ENCODE assay signal across 8 mouse cellular contexts in genomic region chrX:162158142-162158541, GRCm38 (mm10). TPM values are rescaled to one million over a fixed set of nuclear protein-coding genes. Genes with fewer than 3 reads are reported as not detected.
DNase-seq lines count a peak whose midpoint lies in the region; ATAC-seq and TF ChIP-seq lines count a peak whose summit lies in the region.

No protein-coding gene starts in this region.

- H3K36me3 ChIP-seq in hindbrain, embryonic 10.5 days: no peaks in the 10 kb centered on the region
- H3K36me3 ChIP-seq in limb, embryonic 12.5 days: no peaks in the 10 kb centered on the region

- 55% methylated on average over 5 of the region's 5 CpGs for WGBS in hindbrain, embryonic 10.5 days
- 43% methylated on average over 5 of the region's 5 CpGs for WGBS in limb, embryonic 12.5 days

- peaks cover 20% of the 10 kb centered on the region for H3K4me1 ChIP-seq in hindbrain, embryonic 10.5 days (replicated peaks)
- peaks cover 13% of the 10 kb centered on the region; the same call in 1 of the 2 replicates for H3K4me1 ChIP-seq in limb, embryonic 12.5 days (replicated peaks)

- TF ChIP-seq CTCF in brain, embryonic 14.5 days (IDR thresholded peaks at IDR 0.05; ENCODE audit: borderline replicate concordance, extremely low read depth, insufficient read depth, insufficient read length): no peak

- peak overlapping the region; percentile 87; the same call in 1 of the 2 replicates for H3K27ac ChIP-seq in hindbrain, embryonic 10.5 days
- H3K27ac ChIP-seq in limb, embryonic 12.5 days: no peak overlapping the region

- TF ChIP-seq POLR2A in brain, embryonic 14.5 days (IDR thresholded peaks at IDR 0.05; ENCODE audit: borderline replicate concordance, extremely low read depth, insufficient read depth, insufficient read length, poor library complexity, severe bottlenecking): no peak

- no peaks in the 10 kb centered on the region for H3K9me3 ChIP-seq in hindbrain, embryonic 10.5 days
- no peaks in the 10 kb centered on the region for H3K9me3 ChIP-seq in limb, embryonic 12.5 days

- DNase-seq in cerebellum, adult 18-20 months: peak; percentile 4 to 7
- no peak for DNase-seq in cerebellum, postnatal 4 days (ENCODE audit: low spot score in 2 of 2)
- peak; percentile 43 for DNase-seq in brain, embryonic 14.5 days (ENCODE audit: low read depth)
- peak; percentile 3 for DNase-seq in hindbrain, embryonic 10.5 days (ENCODE audit: low spot score)
- no peak for DNase-seq in layer of hippocampus, adult 9-11 months
- no peak for DNase-seq in layer of hippocampus, postnatal 14 days (ENCODE audit: low spot score in 2 of 2)
- DNase-seq in layer of hippocampus, adult 11-12 months (ENCODE audit: low spot score): no peak

- no peak for ATAC-seq in limb, embryonic 12.5 days (ENCODE audit: insufficient number of reproducible peaks, insufficient read depth, low FRiP score, low TSS enrichment, low read depth)

- peak overlapping the region; percentile 69 for H3K4me2 ChIP-seq in limb, embryonic 12.5 days

- peaks cover 87% of the 10 kb centered on the region for H3K27me3 ChIP-seq in hindbrain, embryonic 10.5 days (ENCODE audit: insufficient read depth, poor library complexity, severe bottlenecking)
- peaks cover 65% of the 10 kb centered on the region for H3K27me3 ChIP-seq in limb, embryonic 12.5 days

- H3K9ac ChIP-seq in limb, embryonic 12.5 days (replicated peaks): peak overlapping the region; percentile 71

- H3K4me3 ChIP-seq in hindbrain, embryonic 10.5 days: peak overlapping the region; percentile 66
- H3K4me3 ChIP-seq in limb, embryonic 12.5 days (replicated peaks): peak overlapping the region; percentile 57

RNA-seq across cellular contexts. Expression of gene Nhs, which starts 1.4 kb away (rescaled TPM):
- 2.6 and 5.3 TPM in 2 replicates for polyA plus RNA-seq in brain, embryonic 14.5 days (2012; rRNA removed)
- 2.2 and 2.3 TPM in 2 replicates for polyA plus RNA-seq in hindbrain, embryonic 10.5 days (2016; fragmentation: Nextera tagmentation; extraction: Ambion mirVana)
- 2.6 and 2.7 TPM in 2 replicates for polyA plus RNA-seq in limb, embryonic 12.5 days (2016; fragmentation: Nextera tagmentation; extraction: Ambion mirVana)
- total RNA-seq in layer of hippocampus, postnatal 14 days (2021): 1 to 10 TPM; 3.6 TPM

Comparison
In these comparisons a context has a peak if more than half of its experiments do, and no peak if none do; other contexts are left out.
1. DNase-seq: peak in cerebellum, adult 18-20 months (2 of 2), brain, embryonic 14.5 days (single experiment) and hindbrain, embryonic 10.5 days (single experiment); none in cerebellum, postnatal 4 days (0 of 2), layer of hippocampus, adult 9-11 months (single experiment), layer of hippocampus, postnatal 14 days (0 of 2) and layer of hippocampus, adult 11-12 months (single experiment).